Mouse (Mus musculus): ENCODE measurements around the gene Gm45716. TPM values are rescaled to one million over a fixed set of nuclear protein-coding genes. Genes with fewer than 3 reads are reported as not detected.

The Gm45716 gene
- polyA plus RNA-seq, 1 experiment from 2014 or later: 21.5 TPM

GRCm38 (mm10) chr11:90220750-90221149, 33.3 kb downstream of the Gm45716 start:
- Histone ChIP-seq H3K4me3 (no peak overlapping the region), H3K9ac (no peak overlapping the region), H3K27me3 (replicated peaks) (no peaks in the 10 kb centered on the region), H3K9me3 (no peaks in the 10 kb centered on the region), H3K4me1 (no peaks in the 10 kb centered on the region), H3K4me2 (replicated peaks) (no peak overlapping the region), H3K36me3 (no peaks in the 10 kb centered on the region), H3K27ac (no peak overlapping the region)
- ATAC-seq (ENCODE audit: low FRiP score, low read depth): no peak
- 13% methylated on average over 2 of the region's 2 CpGs for WGBS

- H3K4me2 ChIP-seq (replicated peaks): no peak overlapping the region
- H3K36me3 ChIP-seq: no peaks in the 10 kb centered on the region
- ATAC-seq (ENCODE audit: low FRiP score, low read depth): no peak
- H3K9me3 ChIP-seq: no peaks in the 10 kb centered on the region
- no peak overlapping the region for H3K27ac ChIP-seq
- no peaks in the 10 kb centered on the region for H3K27me3 ChIP-seq (replicated peaks)
- 69% methylated on average over 11 of the region's 11 CpGs for WGBS
- no peaks in the 10 kb centered on the region for H3K4me1 ChIP-seq
- H3K4me3 ChIP-seq: no peak overlapping the region
- no peak overlapping the region for H3K9ac ChIP-seq
These were observed 37.5 kb downstream of the Gm45716 start for GRCm38 (mm10) chr11:90224914-90225470.

GRCm38 (mm10) chr11:90227000-90227922, 39.8 kb downstream of the Gm45716 start:
- Histone ChIP-seq H3K27me3 (replicated peaks) (no peaks in the 10 kb centered on the region), H3K4me2 (replicated peaks) (no peak overlapping the region), H3K9ac (no peak overlapping the region), H3K27ac (no peak overlapping the region), H3K4me1 (peaks cover under 1% of the 10 kb centered on the region), H3K36me3 (no peaks in the 10 kb centered on the region), H3K9me3 (no peaks in the 10 kb centered on the region), H3K4me3 (no peak overlapping the region)
- ATAC-seq (ENCODE audit: low FRiP score, low read depth): no peak
- whole genome bisulfite sequencing: 51% methylated on average over 12 of the region's 12 CpGs

- H3K36me3 ChIP-seq: no peaks in the 10 kb centered on the region
- peaks cover 5% of the 10 kb centered on the region for H3K4me1 ChIP-seq
- 89% methylated on average over 9 of the region's 9 CpGs for WGBS
- no peak overlapping the region for H3K27ac ChIP-seq
- H3K9ac ChIP-seq: no peak overlapping the region
- H3K9me3 ChIP-seq: no peaks in the 10 kb centered on the region
- H3K27me3 ChIP-seq (replicated peaks): no peaks in the 10 kb centered on the region
- no peak for ATAC-seq (ENCODE audit: low FRiP score, low read depth)
- no peak overlapping the region for H3K4me2 ChIP-seq (replicated peaks)
- H3K4me3 ChIP-seq: no peak overlapping the region
These were observed 40.9 kb downstream of the Gm45716 start for GRCm38 (mm10) chr11:90228251-90228949.

GRCm38 (mm10) chr11:90229800-90230199, 42.3 kb downstream of the Gm45716 start:
- Histone ChIP-seq H3K4me3 (no peak overlapping the region), H3K27me3 (replicated peaks) (no peaks in the 10 kb centered on the region), H3K27ac (no peak overlapping the region), H3K4me2 (replicated peaks) (no peak overlapping the region), H3K4me1 (peaks cover 5% of the 10 kb centered on the region), H3K36me3 (no peaks in the 10 kb centered on the region), H3K9me3 (no peaks in the 10 kb centered on the region), H3K9ac (no peak overlapping the region)
- ATAC-seq (ENCODE audit: low FRiP score, low read depth): no peak

GRCm38 (mm10) chr11:90230671-90231070, 43.2 kb downstream of the Gm45716 start:
- 89% methylated on average over 2 of the region's 2 CpGs for WGBS
- Histone ChIP-seq H3K27me3 (replicated peaks) (no peaks in the 10 kb centered on the region), H3K9ac (no peak overlapping the region), H3K4me1 (peaks cover 5% of the 10 kb centered on the region), H3K4me3 (no peak overlapping the region), H3K4me2 (replicated peaks) (no peak overlapping the region), H3K27ac (no peak overlapping the region), H3K36me3 (no peaks in the 10 kb centered on the region), H3K9me3 (no peaks in the 10 kb centered on the region)
- ATAC-seq (ENCODE audit: low FRiP score, low read depth): no peak

GRCm38 (mm10) chr11:90231631-90232030, 44.1 kb downstream of the Gm45716 start:
- H3K4me2 ChIP-seq (replicated peaks): no peak overlapping the region

GRCm38 (mm10) chr11:90232685-90233084, 45.2 kb downstream of the Gm45716 start:
- H3K9ac ChIP-seq: no peak overlapping the region
- no peak overlapping the region for H3K4me2 ChIP-seq (replicated peaks)
- WGBS: 38% methylated on average over 4 of the region's 4 CpGs
- H3K27ac ChIP-seq: no peak overlapping the region
- H3K4me1 ChIP-seq: peaks cover 5% of the 10 kb centered on the region
- no peaks in the 10 kb centered on the region for H3K9me3 ChIP-seq
- H3K4me3 ChIP-seq: no peak overlapping the region
- no peak for ATAC-seq (ENCODE audit: low FRiP score, low read depth)
- H3K36me3 ChIP-seq: no peaks in the 10 kb centered on the region
- H3K27me3 ChIP-seq (replicated peaks): no peaks in the 10 kb centered on the region

More at GRCm38 (mm10) chr11:90231631-90232030, 44.1 kb downstream of the Gm45716 start:
- Histone ChIP-seq H3K9me3 (no peaks in the 10 kb centered on the region), H3K4me1 (peaks cover 5% of the 10 kb centered on the region), H3K4me3 (no peak overlapping the region), H3K27me3 (replicated peaks) (no peaks in the 10 kb centered on the region), H3K9ac (no peak overlapping the region), H3K27ac (no peak overlapping the region), H3K36me3 (no peaks in the 10 kb centered on the region)
- ATAC-seq (ENCODE audit: low FRiP score, low read depth): no peak
- WGBS: 74% methylated on average over 2 of the region's 2 CpGs

- 89% methylated on average over 5 of the region's 5 CpGs for WGBS
- H3K27ac ChIP-seq: no peak overlapping the region
- H3K9me3 ChIP-seq: no peaks in the 10 kb centered on the region
- H3K36me3 ChIP-seq: no peaks in the 10 kb centered on the region
- no peak for ATAC-seq (ENCODE audit: low FRiP score, low read depth)
- H3K4me2 ChIP-seq (replicated peaks): no peak overlapping the region
- peaks cover 11% of the 10 kb centered on the region for H3K4me1 ChIP-seq
- no peak overlapping the region for H3K4me3 ChIP-seq
- no peak overlapping the region for H3K9ac ChIP-seq
- no peaks in the 10 kb centered on the region for H3K27me3 ChIP-seq (replicated peaks)
These were observed 47.7 kb downstream of the Gm45716 start for GRCm38 (mm10) chr11:90235221-90235620.

- 45% methylated on average over 5 of the region's 5 CpGs for WGBS
- peaks cover 6% of the 10 kb centered on the region; the same call in 1 of the 2 replicates for H3K4me1 ChIP-seq
- H3K27ac ChIP-seq: no peak overlapping the region
- ATAC-seq (ENCODE audit: low FRiP score, low read depth): no peak
- no peak overlapping the region for H3K4me2 ChIP-seq (replicated peaks)
- H3K4me3 ChIP-seq: no peak overlapping the region
- no peaks in the 10 kb centered on the region for H3K9me3 ChIP-seq
- H3K27me3 ChIP-seq (replicated peaks): no peaks in the 10 kb centered on the region
- no peaks in the 10 kb centered on the region for H3K36me3 ChIP-seq
- no peak overlapping the region for H3K9ac ChIP-seq
These were observed 50.1 kb downstream of the Gm45716 start for GRCm38 (mm10) chr11:90237616-90238015.

- Histone ChIP-seq H3K9me3 (no peaks in the 10 kb centered on the region), H3K9ac (no peak overlapping the region), H3K4me3 (no peak overlapping the region), H3K27ac (no peak overlapping the region), H3K27me3 (replicated peaks) (no peaks in the 10 kb centered on the region), H3K4me2 (replicated peaks) (no peak overlapping the region), H3K36me3 (no peaks in the 10 kb centered on the region), H3K4me1 (0 out of 2 replicates have a peak, but pooled peaks cover 5% of the 10 kb centered on the region)
- ATAC-seq (ENCODE audit: low FRiP score, low read depth): no peak
- WGBS: 21% methylated on average over 2 of the region's 2 CpGs
These were observed 51.2 kb downstream of the Gm45716 start for GRCm38 (mm10) chr11:90238657-90239056.

GRCm38 (mm10) chr11:90240652-90241330, 53.3 kb downstream of the Gm45716 start:
- no peak for ATAC-seq (ENCODE audit: low FRiP score, low read depth)
- 0 out of 2 replicates have a peak, but pooled peaks cover 5% of the 10 kb centered on the region for H3K4me1 ChIP-seq

More at GRCm38 (mm10) chr11:90240652-90241330, 53.3 kb downstream of the Gm45716 start:
- Histone ChIP-seq H3K9ac (no peak overlapping the region), H3K9me3 (no peaks in the 10 kb centered on the region), H3K27ac (no peak overlapping the region), H3K36me3 (no peaks in the 10 kb centered on the region), H3K4me2 (replicated peaks) (no peak overlapping the region), H3K4me3 (no peak overlapping the region), H3K27me3 (replicated peaks) (no peaks in the 10 kb centered on the region)
- 23% methylated on average over 6 of the region's 6 CpGs for WGBS

All from neural tube, embryonic 12.5 days (tissue).